Mouse (Mus musculus): ENCODE data around the gene Ttyh2. TPM values are rescaled to one million over a fixed set of nuclear protein-coding genes. Genes with fewer than 3 reads are reported as not detected.

The Ttyh2 gene
- polyA plus RNA-seq, 1 experiment = 2.6 TPM

DNA sequence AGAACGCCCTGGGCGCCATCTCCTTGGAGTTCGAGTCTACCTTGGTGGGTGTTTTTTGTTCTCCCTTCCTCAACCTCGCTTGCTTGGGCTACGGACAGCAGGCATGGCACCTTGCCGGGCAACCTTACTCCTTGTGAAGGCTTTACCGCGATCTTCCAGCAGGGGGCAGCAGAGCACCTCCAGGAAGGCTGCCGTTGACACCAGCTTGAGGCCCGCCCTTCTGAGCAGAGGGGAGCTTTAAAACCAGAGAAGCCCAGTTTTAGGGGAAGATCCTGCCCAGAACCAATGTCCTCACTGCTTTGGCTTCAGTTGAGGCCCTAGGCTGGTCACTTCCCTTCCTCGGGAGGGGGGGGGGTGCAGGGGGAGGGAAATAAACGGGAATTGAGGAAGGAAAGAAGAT is 69.9 kb downstream of the Ttyh2 start:
- Histone ChIP-seq H3K27ac (ENCODE audit: control insufficient read depth, insufficient read depth, low read depth, low read length, poor library complexity) (no peak overlapping the region), H3K4me1 (ENCODE audit: control insufficient read depth, insufficient read depth, low read length) (no peaks in the 10 kb centered on the region; the same call in 1 of the 2 replicates), H3K4me3 (replicated peaks; ENCODE audit: control insufficient read depth, low read depth, low read length) (no peak overlapping the region)
- WGBS = under 1% methylated on average over 12 of the region's 12 CpGs
- peak; percentile 11; the same call in 1 of the 2 replicates for TF ChIP-seq POLR2A (IDR thresholded peaks at IDR 0.05; ENCODE audit: borderline replicate concordance, control insufficient read depth, low read depth, low read length)
- peak; percentile 97 for TF ChIP-seq CTCF (IDR thresholded peaks at IDR 0.05; ENCODE audit: control insufficient read depth, insufficient read depth, low read length)

GRCm38 (mm10) chr11:114747564-114748138 is 72.4 kb downstream of the Ttyh2 start:
- Histone ChIP-seq H3K4me1 (ENCODE audit: control insufficient read depth, insufficient read depth, low read length) (no peaks in the 10 kb centered on the region; the same call in 1 of the 2 replicates), H3K27ac (ENCODE audit: control insufficient read depth, insufficient read depth, low read depth, low read length, poor library complexity) (no peak overlapping the region), H3K4me3 (replicated peaks; ENCODE audit: control insufficient read depth, low read depth, low read length) (no peak overlapping the region)
- 19% methylated on average over 12 of the region's 12 CpGs for WGBS
- TF ChIP-seq CTCF (IDR thresholded peaks at IDR 0.05; ENCODE audit: control insufficient read depth, insufficient read depth, low read length) (no peak), POLR2A (IDR thresholded peaks at IDR 0.05; ENCODE audit: borderline replicate concordance, control insufficient read depth, low read depth, low read length) (no peak)

DNA sequence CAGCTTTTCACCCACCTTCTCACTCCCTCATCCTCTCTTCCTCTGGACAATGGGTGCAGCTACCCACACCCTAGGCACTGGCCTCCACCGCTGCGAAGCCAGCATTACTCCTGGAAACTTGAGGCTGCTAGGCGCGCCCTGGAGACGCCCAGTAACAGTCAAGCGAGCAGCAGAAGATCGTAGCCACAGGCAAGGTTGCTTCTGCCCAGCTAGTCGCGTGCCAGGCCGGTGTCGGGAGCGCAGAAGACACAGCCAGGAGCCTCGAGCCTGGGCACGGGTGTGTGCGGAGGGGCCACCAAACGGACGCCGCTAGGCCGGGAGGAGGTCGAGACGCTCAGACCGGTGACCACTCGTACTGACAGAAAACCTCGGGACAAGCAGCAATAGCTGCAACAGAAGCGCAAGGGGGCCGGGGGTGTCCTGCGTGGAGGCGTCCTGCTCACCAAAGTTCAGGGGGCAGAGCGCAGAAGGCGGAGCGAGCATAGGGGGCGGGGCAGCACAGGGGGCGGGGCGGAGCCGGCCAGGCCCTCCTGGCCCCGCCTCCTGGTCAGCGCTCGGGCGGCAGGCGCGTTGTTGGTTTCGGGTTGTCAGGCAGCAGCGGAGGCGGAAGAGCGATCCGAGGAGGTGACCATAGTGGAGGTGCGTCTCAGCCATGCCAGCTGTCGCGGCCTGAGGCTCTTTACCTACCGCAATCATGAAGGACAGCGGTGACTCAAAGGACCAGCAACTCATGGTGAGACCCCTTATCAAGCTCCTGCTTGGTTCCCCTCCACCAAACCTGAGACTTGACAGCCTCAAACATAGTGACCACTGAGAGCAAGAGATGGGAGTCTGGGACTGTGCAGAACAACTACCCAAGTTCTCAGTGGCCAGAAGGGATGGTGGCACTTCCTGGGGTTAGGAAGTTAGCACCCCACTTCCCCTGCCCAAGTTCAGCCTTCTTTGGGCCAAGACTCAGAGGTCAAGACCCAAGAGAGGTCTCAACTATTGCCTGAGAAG is 89.9 kb downstream of the Ttyh2 start, which contains the start of gene Kif19a:
Kif19a (plus strand) TSS at position 569 of the 999 bp plus-strand sequence.
- Histone ChIP-seq H3K4me1 (ENCODE audit: control insufficient read depth, insufficient read depth, low read length) (no peaks in the 10 kb centered on the region; the same call in 1 of the 2 replicates), H3K27ac (ENCODE audit: control insufficient read depth, insufficient read depth, low read depth, low read length, poor library complexity) (no peak within 1 kb of the TSS), H3K4me3 (replicated peaks; ENCODE audit: control insufficient read depth, low read depth, low read length) (peak within 1 kb of the TSS; percentile 59)
- TF ChIP-seq CTCF (IDR thresholded peaks at IDR 0.05; ENCODE audit: control insufficient read depth, insufficient read depth, low read length) (no peak), POLR2A (IDR thresholded peaks at IDR 0.05; ENCODE audit: borderline replicate concordance, control insufficient read depth, low read depth, low read length) (peak; percentile 37; the same call in 1 of the 2 replicates)
- WGBS = 5% methylated on average over 51 of the region's 51 CpGs

DNA sequence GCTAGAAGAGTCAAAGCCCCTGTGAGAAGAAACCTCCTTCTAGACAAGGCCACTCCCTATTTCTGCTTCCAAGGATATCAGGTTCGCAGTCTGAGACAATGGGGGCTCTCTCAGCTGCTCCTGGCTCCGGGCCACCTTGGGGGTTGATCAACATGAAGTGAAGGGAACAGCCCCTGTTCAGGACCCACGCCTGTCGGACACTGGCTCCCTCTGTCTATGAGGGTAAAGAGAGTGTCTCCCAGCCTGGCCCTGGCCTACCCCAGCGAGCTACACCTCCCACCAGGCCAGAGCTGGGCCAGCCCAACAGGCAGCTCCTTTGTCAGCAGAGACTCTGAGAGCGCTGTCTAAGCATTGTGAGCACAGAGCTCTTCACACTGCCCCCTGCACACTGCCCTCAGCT is 94.7 kb downstream of the Ttyh2 start:
- Histone ChIP-seq H3K4me3 (replicated peaks; ENCODE audit: control insufficient read depth, low read depth, low read length) (no peak overlapping the region), H3K4me1 (ENCODE audit: control insufficient read depth, insufficient read depth, low read length) (no peaks in the 10 kb centered on the region; the same call in 1 of the 2 replicates), H3K27ac (ENCODE audit: control insufficient read depth, insufficient read depth, low read depth, low read length, poor library complexity) (no peak overlapping the region)
- TF ChIP-seq POLR2A (IDR thresholded peaks at IDR 0.05; ENCODE audit: borderline replicate concordance, control insufficient read depth, low read depth, low read length) (no peak), CTCF (IDR thresholded peaks at IDR 0.05; ENCODE audit: control insufficient read depth, insufficient read depth, low read length) (no peak)
- 77% methylated on average over 6 of the region's 6 CpGs for WGBS

Other genes with a start within 250 kb of the Ttyh2 start
- 2,536 and 3,301 TPM in 2 replicates for gene Rpl38, start 6.9 kb upstream of the Ttyh2 start, polyA plus RNA-seq (2011; ENCODE audit: insufficient read depth, insufficient read length, low replicate concordance, missing spikeins)
- not detected in 2 replicates for gene Dnaic2, start 52.0 kb downstream of the Ttyh2 start, polyA plus RNA-seq (2011; ENCODE audit: insufficient read depth, insufficient read length, low replicate concordance, missing spikeins)
- 0.84 and 6.3 TPM in 2 replicates for gene Kif19a, start 90.0 kb downstream of the Ttyh2 start, polyA plus RNA-seq (2011; ENCODE audit: insufficient read depth, insufficient read length, low replicate concordance, missing spikeins)
- not detected in 2 replicates for gene Btbd17, start 120.5 kb downstream of the Ttyh2 start, polyA plus RNA-seq (2011; ENCODE audit: insufficient read depth, insufficient read length, low replicate concordance, missing spikeins)
- gene Gpr142, start 123.5 kb downstream of the Ttyh2 start, polyA plus RNA-seq (2011; ENCODE audit: insufficient read depth, insufficient read length, low replicate concordance, missing spikeins) = not detected in 2 replicates
- 1.1 and 1.4 TPM in 2 replicates for gene Gprc5c, start 175.7 kb downstream of the Ttyh2 start, polyA plus RNA-seq (2011; ENCODE audit: insufficient read depth, insufficient read length, low replicate concordance, missing spikeins)
- gene Cd300a, start 214.6 kb downstream of the Ttyh2 start, polyA plus RNA-seq (2011; ENCODE audit: insufficient read depth, insufficient read length, low replicate concordance, missing spikeins) = 4.7 and 15.1 TPM in 2 replicates

Data from bone marrow, adult 2 months (tissue).